Mouse (Mus musculus) heart, adult 2 months (tissue): ENCODE measurements around the gene Ltbp3. TPM values are rescaled to one million over a fixed set of nuclear protein-coding genes. Genes with fewer than 3 reads are reported as not detected.

Source experiments
- DNase-seq, 2 experiments: peaks; one replicate each; pipeline ENCODE4 v3.0.0; 2021
- H3K27ac ChIP-seq: fragments of 200-600 bp; 2 replicates; pipeline ENCODE4 v1.8.1; 2022
- H3K27me3 ChIP-seq: fragments of 200-500 bp; 2 replicates; pipeline ENCODE4 v1.6.1; 2012; ENCODE audit warnings: mild to moderate bottlenecking, low read length, inconsistent platforms, mixed read lengths; ENCODE audit not compliant: control insufficient read depth, insufficient read depth
- H3K36me3 ChIP-seq: fragments of 200-500 bp; 2 replicates; pipeline ENCODE4 v1.6.1; 2012; ENCODE audit warnings: low read length, inconsistent platforms; ENCODE audit not compliant: control insufficient read depth, insufficient read depth
- H3K4me1 ChIP-seq: fragments of 200-500 bp; 2 replicates; pipeline ENCODE4 v1.6.1; 2011; ENCODE audit warnings: low read length; ENCODE audit not compliant: control insufficient read depth, insufficient read depth
- H3K4me3 ChIP-seq: fragments of 200-600 bp; 2 replicates; pipeline ENCODE4 v1.8.1; 2022
- H3K79me2 ChIP-seq: fragments of 200-500 bp; replicated peaks from 2 replicates; pipeline ENCODE4 v1.6.1; 2012; ENCODE audit warnings: mild to moderate bottlenecking, inconsistent platforms, low read length, moderate library complexity, mixed read lengths; ENCODE audit not compliant: control insufficient read depth, insufficient read depth
- H3K9ac ChIP-seq: fragments of 200-500 bp; 2 replicates; pipeline ENCODE4 v1.6.1; 2012; ENCODE audit warnings: low read depth, mild to moderate bottlenecking, control low read depth, inconsistent platforms, low read length, mixed read lengths
- CTCF ChIP-seq: fragments of 200-600 bp; IDR thresholded peaks from 2 replicates; pipeline ENCODE4 v1.8.1; 2022; ENCODE audit warnings: antibody characterized with exemption, mild to moderate bottlenecking, moderate library complexity
- EP300 ChIP-seq: fragments of 200-500 bp; IDR thresholded peaks from 2 replicates; pipeline ENCODE4 v1.6.1; 2011; ENCODE audit warnings: low read depth, low read length, control low read depth; ENCODE audit not compliant: insufficient read depth
- POLR2A ChIP-seq: fragments of 200-500 bp; IDR thresholded peaks from 2 replicates; pipeline ENCODE4 v1.6.1; 2011; ENCODE audit warnings: mild to moderate bottlenecking, low read depth, low read length, control low read depth; ENCODE audit not compliant: insufficient read depth
- WGBS: fragments of 180-500 bp; shearing (Covaris S2); methylation state at CpG from one replicate; pipeline ENCODE4 v1.1.7; 2018; 5-methylcytosine and 5-hydroxymethylcytosine counted together
- intact Hi-C: fragments of 180-260 bp; cut with DNase I; formaldehyde crosslinking; loops from one replicate; pipeline ENCODE4 v1.15.1; 2025
- polyA plus RNA-seq: library from polyadenylated mRNA; depleted of rRNA; stranded (reverse); fragments of >200 nt; gene quantifications from 2 replicates; pipeline ENCODE4 v1.2.3, GENCODE M21; 2012
- total RNA-seq, 2 experiments: library from RNA; stranded (reverse); gene quantifications; 2 replicates each; pipeline ENCODE4 v1.2.3; 2021

Ltbp3 gene
- total and polyA plus RNA-seq, 3 experiments: 30.7 to 61.5 (median 34.2) TPM

DNA sequence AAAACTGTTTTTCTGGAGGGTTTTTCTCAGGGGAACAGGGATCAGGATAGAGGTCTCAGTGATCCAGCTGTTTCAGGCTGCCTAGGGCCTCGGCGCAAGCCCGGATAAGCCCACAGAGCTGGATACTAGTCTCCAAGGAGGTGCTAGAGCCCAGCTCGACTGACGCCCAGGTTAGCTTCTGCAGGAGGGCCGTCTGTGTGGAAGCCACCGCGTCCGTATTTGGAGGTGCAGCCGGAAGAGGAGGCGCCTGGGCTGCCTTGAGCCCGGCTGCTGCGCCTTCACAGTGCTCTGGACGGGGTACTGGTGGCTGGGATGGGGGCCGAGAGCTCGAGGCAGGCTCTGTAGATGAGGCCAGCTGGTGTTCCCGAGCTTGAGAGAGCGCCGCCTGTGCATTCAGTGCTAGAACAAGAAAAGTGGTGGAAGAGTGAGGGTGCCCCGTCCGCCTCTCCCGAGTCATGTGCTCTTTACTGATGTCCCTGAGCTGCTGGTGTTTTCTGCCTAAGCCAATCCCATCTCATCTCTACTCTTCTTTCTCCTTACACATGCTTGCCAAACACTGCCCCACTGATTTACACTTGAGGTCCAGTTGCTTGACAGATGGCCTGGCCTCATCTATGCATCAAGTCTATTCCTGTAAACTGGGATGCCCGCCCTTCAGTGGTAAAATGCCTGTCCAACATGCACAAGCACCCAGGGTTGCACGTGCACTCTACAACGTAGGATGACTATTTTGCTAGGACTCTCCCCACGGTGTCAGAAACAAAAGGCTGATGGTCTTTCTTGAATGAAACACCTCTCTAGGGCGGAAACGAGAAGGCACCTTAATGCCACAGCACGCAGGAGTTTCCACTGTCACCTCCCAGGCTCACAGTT, 10.2 kb upstream of the Ltbp3 start:
- 78% methylated on average over 29 of the region's 29 CpGs for WGBS
- H3K36me3 ChIP-seq: no peaks in the 10 kb centered on the region
- intact Hi-C loops: no loop called here
- no peaks in the 10 kb centered on the region for H3K27me3 ChIP-seq
- TF ChIP-seq CTCF (peak; percentile 48), POLR2A (no peak)
- peaks cover 19% of the 10 kb centered on the region for H3K4me1 ChIP-seq
- no peaks in the 10 kb centered on the region for H3K79me2 ChIP-seq
- H3K4me3 ChIP-seq: peak overlapping the region; percentile 78
- no peak for DNase-seq
- no peak overlapping the region; the same call in 1 of the 2 replicates for H3K27ac ChIP-seq
- 0 out of 2 replicates have a peak overlapping the region, but pooled peaks have one; percentile 55 for H3K9ac ChIP-seq

DNA sequence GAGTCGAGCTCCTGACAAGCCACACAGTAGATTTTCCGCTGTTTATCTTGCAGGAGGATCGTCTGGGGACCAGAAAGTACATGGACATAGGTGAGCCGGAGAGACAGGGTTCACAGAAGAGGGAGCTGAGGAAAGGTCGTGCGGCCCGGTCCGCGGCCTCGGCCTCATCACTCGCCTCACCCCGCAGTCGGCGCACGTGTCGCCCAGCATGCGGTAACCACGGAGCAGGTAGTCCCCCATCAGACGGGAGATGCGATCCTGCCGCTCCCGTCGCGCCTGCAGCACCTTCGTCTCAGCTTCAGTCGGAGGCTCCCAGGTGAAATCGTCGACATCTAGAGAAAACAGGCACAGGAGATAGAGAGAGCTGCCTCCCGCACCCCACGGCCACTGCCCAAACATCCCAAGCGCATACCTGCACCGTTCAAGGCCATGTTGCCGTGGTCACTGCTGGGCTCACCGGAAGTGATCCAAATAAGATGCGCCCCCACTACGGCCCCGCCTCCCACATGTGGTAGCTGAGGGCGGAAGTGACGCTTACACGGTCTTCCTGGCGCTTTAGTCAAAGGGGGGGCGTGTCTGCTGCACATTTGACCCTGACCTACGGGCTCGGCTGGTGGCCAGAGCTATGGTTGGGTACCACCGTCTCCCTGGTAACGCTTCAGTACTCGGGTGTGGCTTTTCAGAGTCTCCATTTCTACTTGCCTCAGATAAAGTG, 9.3 kb upstream of the Ltbp3 start:
- no peaks in the 10 kb centered on the region for H3K27me3 ChIP-seq
- no peaks in the 10 kb centered on the region for H3K79me2 ChIP-seq
- intact Hi-C loops: no loop called here
- peak overlapping the region; percentile 55 for H3K9ac ChIP-seq
- peaks cover 19% of the 10 kb centered on the region for H3K4me1 ChIP-seq
- H3K27ac ChIP-seq: peak overlapping the region; percentile 69
- peak overlapping the region; percentile 78 for H3K4me3 ChIP-seq
- TF ChIP-seq CTCF (no peak), EP300 (peak; percentile 80; the same call in 1 of the 2 replicates), POLR2A (peak; percentile 85)
- DNase-seq: peak; percentile 92
- H3K36me3 ChIP-seq: no peaks in the 10 kb centered on the region
- 1% methylated on average over 47 of the region's 47 CpGs for WGBS

DNA sequence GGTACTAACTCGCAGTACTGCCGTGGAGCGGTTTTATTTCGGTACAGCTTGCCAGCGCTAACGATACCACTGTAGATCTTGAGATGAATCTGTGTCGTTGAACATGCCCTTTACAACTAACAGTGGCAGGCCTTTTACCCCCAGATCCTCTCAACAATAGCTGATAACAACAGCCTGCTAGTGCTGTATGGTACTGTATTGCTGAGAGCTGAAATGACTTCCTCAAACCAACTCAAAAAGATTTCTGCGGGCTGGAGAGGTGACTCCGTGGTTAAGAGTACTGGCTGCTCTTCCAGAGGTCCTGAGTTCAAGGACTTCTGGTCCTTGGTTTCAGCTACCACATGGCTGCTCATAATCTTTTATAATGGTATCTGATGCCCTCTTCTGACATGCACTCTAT, 6.4 kb upstream of the Ltbp3 start:
- H3K79me2 ChIP-seq: no peaks in the 10 kb centered on the region
- intact Hi-C loops: no loop called here
- H3K4me3 ChIP-seq: no peak overlapping the region
- no peaks in the 10 kb centered on the region for H3K36me3 ChIP-seq
- no peaks in the 10 kb centered on the region for H3K27me3 ChIP-seq
- 70% methylated on average over 9 of the region's 9 CpGs for WGBS
- H3K4me1 ChIP-seq: peaks cover 5% of the 10 kb centered on the region; the same call in 1 of the 2 replicates
- no peak overlapping the region for H3K27ac ChIP-seq
- TF ChIP-seq POLR2A: no peak
- TF ChIP-seq EP300: no peak
- TF ChIP-seq CTCF: no peak
- no peak for DNase-seq
- no peak overlapping the region for H3K9ac ChIP-seq

DNA sequence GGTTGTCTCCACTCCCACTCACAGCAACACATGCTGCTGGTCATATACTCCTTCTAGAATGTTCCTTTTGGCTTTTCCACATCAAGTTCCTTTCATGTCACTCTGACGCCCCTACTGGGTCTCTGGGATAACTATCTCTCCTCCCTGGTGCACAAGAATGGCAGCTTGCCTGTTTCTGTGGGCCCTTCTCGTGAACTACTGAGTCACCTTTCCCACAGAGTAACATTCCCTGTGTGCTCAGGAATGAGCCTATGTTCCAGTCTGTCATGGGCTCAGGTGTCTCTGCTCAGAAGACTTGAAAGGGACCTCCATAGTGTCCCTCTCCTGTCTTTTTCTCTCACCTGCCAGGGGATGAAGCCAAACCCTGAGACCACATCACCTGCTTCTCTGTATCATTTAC, 1.3 kb upstream of the Ltbp3 start:
- Histone ChIP-seq H3K27ac (no peak overlapping the region), H3K4me3 (no peak overlapping the region), H3K9ac (no peak overlapping the region), H3K4me1 (peaks cover 9% of the 10 kb centered on the region), H3K79me2 (no peaks in the 10 kb centered on the region), H3K27me3 (no peaks in the 10 kb centered on the region), H3K36me3 (no peaks in the 10 kb centered on the region)
- DNase-seq: no peak
- TF ChIP-seq POLR2A: no peak
- no peak for TF ChIP-seq EP300
- TF ChIP-seq CTCF: no peak
- WGBS: 53% methylated on average over 2 of the region's 2 CpGs
- intact Hi-C loops: no loop called here

DNA sequence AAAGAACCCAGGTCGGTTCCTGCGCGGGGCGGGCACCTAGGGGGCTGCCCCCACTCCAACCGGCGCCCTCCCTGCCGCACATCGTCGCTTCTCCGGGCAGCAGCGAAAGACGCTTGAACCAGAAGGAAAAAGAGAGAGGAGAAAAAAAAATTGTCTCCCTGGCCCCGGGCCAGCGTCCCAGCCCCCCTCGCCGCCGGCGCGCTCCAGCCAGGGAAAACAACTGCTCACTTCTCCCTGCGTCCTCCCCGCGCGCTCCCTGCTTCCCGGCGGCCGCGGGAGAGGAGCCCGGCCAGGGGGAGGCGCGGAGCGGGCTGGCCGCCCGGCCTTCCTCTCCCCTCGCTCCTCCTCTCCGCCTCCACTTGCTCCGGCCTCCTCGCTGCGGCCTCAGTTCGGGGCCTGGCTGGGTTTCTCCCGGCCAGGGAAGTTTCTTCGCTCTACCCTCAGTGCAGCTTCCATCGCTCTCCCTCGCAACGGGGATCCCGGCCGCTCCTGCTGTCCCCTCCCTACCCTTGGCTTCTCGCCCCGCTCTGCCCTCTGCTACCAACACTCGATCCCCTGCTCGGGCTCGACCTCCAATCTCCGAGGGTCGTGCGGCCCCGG, 1.0 kb downstream of the Ltbp3 start:
- no peaks in the 10 kb centered on the region for H3K27me3 ChIP-seq
- intact Hi-C loops: no loop called here
- H3K4me3 ChIP-seq: peak overlapping the region; percentile 72
- DNase-seq: peak; percentile 87 to 90
- H3K79me2 ChIP-seq: no peaks in the 10 kb centered on the region
- peaks cover 9% of the 10 kb centered on the region for H3K4me1 ChIP-seq
- peak overlapping the region; percentile 88 for H3K27ac ChIP-seq
- peak; percentile 52 for TF ChIP-seq POLR2A
- TF ChIP-seq CTCF: peak; percentile 40
- no peak for TF ChIP-seq EP300
- under 1% methylated on average over 53 of the region's 55 CpGs for WGBS
- H3K9ac ChIP-seq: peak overlapping the region; percentile 88
- no peaks in the 10 kb centered on the region for H3K36me3 ChIP-seq

DNA sequence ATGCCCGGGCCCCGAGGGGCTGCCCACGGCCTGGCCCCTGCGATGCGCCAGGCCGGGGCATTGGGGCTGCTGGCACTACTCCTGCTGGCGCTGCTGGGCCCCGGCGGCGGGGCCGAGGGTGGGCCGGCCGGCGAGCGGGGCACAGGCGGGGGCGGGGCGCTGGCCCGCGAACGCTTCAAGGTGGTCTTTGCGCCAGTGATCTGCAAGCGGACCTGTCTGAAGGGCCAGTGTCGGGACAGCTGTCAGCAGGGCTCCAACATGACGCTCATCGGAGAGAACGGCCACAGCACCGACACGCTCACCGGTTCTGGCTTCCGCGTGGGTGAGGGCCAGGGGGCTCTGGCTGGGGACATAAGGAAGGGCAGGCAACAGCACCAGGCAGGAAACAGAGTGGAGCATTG, 1.5 kb downstream of the Ltbp3 start:
- TF ChIP-seq CTCF: no peak
- no peak for TF ChIP-seq POLR2A
- no peak for TF ChIP-seq EP300
- Histone ChIP-seq H3K27ac (peak overlapping the region; percentile 88), H3K79me2 (no peaks in the 10 kb centered on the region), H3K9ac (peak overlapping the region; percentile 88), H3K27me3 (no peaks in the 10 kb centered on the region), H3K4me1 (peaks cover 9% of the 10 kb centered on the region), H3K36me3 (no peaks in the 10 kb centered on the region), H3K4me3 (peak overlapping the region; percentile 72)
- peak in 1 of 2 experiments; percentile 55 for DNase-seq
- intact Hi-C loops: no loop called here
- 5% methylated on average over 32 of the region's 32 CpGs for WGBS
